Mouse (Mus musculus) lung, adult 2 months (tissue): ENCODE measurements around the gene Myrip.

ENCODE experiments used
- CTCF ChIP-seq: fragments of 200-500 bp; IDR thresholded peaks from 2 replicates; pipeline ENCODE4 v1.5.1; 2011; ENCODE audit warnings: mild to moderate bottlenecking, low read length, control low read depth; ENCODE audit not compliant: insufficient read depth
- POLR2A ChIP-seq: fragments of 200-500 bp; IDR thresholded peaks from 2 replicates; pipeline ENCODE4 v1.6.1; 2011; ENCODE audit warnings: low read depth, mild to moderate bottlenecking, control low read depth, low read length, borderline replicate concordance; ENCODE audit errors: extremely low read depth

DNA sequence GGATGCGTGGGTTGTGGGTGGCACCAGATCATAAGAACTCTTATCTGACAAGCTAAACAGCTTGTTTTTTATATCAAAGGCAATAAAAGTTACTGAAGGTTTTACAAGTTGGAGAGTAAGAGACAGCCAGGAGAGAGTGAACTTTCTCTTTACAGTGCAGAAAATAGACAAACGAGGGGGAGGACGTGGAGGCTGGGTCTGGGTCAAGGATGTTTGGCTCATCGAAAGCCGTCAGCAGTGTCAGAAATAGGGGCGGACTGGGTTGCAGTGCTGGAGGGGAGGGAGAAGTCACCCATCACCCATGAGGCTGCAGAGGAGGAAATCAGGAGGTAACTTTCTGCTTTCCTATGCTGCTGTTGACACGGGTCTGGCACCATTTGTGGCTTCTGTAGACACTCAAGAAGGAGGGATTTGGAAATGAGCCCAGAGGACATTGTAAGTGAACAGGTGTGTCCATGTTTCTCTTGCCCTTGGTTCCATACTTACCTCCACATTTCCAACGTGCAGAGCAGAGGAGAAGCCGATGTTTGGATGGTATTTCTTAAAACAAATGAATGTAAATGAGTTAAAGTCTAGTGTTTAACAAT lies 18.8 kb upstream of the Myrip start:
- no peak for TF ChIP-seq CTCF
- TF ChIP-seq POLR2A, result no peak
